Mouse (Mus musculus) cerebellum, adult 11 months (tissue): ENCODE measurements at regions not wholly inside any gene's neighbourhood (a gene's known extent, or its start where the extent isn't known, plus 50 kb on each side); places are given as distances from the start of the nearest gene placed in this dataset.

Experiments
- DNase-seq: peaks from one replicate; pipeline ENCODE4 v3.0.0; 2022

DNA sequence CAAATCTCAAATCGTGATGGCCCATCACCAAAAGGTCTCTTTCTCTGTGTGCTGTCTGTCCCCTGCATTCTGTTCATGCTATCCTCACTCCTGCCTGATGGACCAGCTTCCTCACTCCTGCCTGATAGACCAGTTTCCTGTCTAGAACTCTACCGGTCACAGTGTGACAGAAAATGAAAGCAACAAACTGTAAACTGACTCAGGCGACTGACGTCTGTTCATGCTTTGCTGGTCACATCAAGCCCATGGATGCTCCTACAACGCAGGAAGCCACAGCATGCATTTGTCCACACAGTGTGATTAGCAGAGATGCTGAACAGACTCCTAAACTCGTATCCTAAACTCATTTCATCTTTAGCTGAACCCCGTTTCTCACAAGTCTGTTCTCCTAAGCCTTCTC lies 227.3 kb upstream of the N4bp1 start:
- no peak for DNase-seq

DNA sequence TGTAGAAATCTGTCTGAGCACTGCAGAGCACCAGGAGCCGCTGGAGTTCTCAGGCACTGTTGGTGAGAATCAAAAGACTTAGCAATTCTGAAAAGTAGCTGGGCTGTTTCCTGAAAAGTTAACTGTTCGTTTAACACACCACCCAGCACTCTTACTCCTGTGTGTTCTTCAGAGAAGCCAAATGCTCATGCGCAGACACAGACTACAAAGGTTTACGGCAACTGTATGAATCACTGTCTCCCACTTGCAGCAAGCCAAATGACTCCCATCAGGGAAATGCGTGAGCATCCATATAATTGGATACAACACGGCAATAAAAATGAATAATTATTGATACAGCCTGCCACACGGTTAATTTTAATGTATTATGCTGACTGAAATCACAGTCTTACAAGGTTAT lies 220.0 kb upstream of the N4bp1 start:
- DNase-seq = no peak

DNA sequence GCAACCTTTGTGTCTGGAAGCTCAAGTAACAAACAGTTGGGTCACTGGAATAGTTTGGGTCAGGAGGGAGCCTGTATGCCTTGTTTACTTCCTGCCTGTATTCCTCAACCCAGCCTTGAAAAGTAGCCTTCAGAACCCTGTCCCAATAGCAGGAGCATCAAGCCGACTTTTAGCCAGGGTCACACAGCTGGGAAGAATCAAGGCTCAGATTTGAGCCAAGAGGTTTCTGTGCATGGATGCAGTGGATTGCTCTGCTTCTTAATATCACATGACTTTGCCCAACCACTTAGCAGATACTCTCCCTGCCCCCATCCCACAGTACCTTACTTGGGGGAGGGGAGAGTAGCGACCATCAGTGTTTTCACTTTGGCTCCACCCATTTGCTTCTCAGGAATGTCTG lies 210.2 kb upstream of the N4bp1 start:
- no peak for DNase-seq

DNA sequence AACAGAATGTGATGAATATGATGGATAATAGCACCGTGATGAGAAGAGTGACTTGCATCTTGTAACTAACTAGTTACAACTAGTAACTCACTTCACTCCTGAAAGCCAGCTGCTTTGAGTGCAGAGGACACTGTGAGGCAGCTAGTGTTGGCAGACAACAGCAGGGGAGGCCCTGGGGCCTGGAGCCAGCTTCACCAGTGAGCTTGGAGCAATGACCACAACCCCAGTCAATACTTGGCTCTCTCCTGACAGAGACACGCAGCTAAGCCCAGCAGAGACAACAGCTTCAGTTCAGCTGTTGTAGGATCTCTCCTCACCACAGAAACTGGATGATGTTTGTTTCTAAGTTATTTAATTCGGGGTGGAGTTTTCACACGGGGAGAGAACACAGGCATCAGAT lies 209.6 kb upstream of the N4bp1 start:
- DNase-seq = no peak

- no peak for DNase-seq
These were observed 208.7 kb upstream of the N4bp1 start for GRCm38 (mm10) chr8:87093716-87094115.

DNA sequence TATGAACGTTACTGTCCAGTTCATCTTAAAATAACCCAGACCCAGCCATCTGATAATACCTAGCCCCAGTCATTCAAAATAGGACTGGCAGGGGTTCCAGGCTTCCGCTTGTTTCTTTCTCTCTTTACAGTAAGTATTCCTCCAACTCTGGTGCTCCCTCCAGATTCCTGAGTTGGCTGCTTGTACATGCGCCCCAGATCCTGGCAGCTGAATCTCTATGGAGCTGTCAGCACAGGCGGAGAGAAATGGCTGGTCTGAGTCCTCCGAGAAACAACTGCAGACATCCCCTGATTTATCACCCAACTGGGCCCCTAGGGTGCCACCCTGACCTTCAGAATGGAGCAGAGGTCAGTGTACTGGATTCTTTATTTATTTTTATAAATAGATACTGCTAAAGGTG lies 208.0 kb upstream of the N4bp1 start:
- no peak for DNase-seq

DNA sequence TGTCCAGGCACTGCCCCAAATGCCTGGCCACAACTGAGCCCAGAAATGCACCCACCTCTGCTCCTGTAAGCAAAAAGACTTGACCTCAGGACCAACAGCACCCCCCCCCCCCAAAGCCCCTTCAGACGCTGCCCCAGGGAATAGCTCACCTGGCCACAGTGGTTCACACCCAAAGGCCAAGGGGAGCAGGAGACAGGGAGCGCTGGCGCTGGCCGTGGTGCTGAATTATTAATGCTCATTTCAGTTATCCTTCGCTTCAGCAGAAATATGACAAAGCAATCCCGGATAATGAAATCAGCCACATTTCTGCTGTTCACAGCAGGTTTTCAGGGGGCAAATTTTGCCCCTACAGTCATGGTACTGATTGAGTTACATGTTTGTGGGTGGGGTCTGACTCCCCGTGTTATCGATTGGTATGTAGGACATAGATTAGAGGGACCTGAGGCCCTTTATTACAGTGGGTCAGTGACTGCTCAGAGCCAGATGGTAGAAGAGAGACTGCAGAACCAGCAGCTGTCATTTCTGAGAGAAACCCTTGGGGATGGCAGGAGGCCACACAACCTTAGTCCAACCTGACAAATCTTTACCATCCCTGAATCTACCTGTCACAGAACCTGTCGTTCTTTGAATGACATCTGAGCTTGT lies 202.5 kb upstream of the N4bp1 start:
- DNase-seq = peak; percentile 44

DNA sequence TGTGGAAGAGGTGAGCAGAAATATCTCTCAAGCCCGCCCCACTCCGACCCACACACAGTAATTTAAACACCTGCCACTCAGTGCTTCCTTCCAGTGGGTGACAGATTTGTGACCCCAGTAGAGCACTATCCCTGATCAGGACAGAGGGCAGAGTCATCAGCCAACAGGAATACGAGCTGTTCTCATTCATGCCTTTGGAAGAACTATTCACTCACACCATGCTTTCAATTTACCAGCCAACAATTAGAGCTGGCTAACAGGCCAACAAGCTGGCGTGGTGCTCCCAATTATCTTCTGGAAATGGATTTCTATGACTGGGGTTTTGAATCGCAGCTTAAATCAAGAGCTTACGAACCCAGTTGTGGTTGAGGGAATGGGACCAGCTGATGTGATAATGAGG lies 193.2 kb upstream of the N4bp1 start:
- no peak for DNase-seq

DNA sequence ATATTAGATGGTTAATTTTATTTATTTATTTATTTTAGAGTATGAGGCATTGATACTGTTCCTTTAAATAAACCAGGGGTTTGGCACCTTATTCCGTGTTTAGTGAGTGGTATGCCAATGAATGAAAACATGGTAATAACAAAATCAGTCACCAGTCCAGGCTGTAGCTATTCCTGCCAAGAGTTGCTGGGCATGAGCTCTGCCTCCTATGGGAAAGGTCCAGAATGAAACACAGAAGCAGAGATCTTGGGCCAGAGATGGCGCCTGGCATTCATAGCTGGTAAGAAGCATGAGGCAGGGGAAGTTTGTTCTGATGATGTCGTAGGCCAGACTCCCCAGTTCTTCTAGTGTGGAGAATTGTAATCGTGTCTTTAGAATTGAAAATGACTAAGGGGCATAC lies 190.9 kb upstream of the N4bp1 start:
- DNase-seq = no peak

DNA sequence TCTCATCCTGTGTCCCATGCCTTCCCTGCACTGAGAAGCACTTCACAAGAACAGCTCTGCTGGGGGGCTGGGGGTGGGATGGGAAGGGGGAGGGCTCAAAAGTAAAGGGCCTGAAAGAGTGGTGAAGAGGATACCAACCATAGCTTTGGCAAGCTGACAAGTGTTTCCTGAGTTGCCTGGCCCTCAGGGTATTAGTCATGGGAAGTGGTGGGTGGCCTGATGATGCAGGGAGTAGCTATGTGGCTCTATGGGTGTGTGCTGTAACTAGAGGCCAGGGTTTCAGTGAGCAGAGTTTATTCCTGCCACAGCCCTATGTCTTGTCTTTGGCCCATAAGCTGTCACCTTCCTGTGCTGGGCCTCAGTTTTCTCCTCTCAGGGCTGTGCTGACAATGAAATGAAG lies 186.2 kb upstream of the N4bp1 start:
- no peak for DNase-seq

GRCm38 (mm10) chr8:87067106-87067505 lies 182.0 kb upstream of the N4bp1 start:
- no peak for DNase-seq

DNA sequence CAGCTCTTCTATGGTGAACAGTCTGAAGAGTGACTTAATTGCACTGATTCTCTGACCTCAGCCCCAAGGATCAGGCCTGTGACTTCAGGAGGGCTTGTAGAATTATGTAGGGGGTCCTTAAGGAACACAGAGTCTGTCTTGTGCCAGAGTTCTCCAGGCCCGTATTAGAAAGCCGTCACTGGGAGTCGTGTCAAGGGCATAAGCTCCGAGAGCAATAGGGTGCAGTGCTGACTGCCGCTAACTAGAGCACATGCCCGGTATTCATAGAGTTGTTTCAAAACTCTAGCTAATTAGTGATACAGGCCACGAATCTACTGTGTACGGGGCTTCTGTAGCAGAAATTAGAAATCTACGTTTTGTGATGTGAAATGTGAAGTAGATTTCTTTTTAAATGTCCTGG lies 179.7 kb upstream of the N4bp1 start:
- DNase-seq = no peak

DNA sequence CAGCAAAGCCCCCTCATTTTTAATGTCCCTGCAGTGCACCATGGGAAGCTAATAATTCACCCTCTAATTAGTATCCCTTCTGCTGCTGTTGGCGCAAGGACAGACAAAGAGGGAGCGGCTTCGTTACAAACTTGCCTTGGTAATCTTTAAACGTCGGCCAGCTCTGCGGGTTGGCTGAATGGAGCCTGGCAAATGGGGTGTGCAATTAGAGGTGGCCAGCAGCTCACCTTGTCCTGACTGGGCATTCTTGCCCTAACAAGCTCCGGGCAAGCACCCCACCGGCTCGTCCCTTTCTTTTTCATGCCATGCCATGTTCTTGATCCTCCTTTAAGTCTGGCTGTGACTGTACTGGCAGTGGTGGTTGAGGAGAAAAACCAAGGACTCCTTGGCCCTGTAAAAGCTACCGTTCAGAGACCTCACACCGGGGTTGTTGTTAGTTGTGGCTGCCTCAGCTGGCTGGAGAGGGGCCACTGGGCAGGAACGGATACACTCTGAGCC lies 179.2 kb upstream of the N4bp1 start:
- peak; percentile 16 for DNase-seq

GRCm38 (mm10) chr8:87063588-87063987 lies 178.5 kb upstream of the N4bp1 start:
- no peak for DNase-seq

DNA sequence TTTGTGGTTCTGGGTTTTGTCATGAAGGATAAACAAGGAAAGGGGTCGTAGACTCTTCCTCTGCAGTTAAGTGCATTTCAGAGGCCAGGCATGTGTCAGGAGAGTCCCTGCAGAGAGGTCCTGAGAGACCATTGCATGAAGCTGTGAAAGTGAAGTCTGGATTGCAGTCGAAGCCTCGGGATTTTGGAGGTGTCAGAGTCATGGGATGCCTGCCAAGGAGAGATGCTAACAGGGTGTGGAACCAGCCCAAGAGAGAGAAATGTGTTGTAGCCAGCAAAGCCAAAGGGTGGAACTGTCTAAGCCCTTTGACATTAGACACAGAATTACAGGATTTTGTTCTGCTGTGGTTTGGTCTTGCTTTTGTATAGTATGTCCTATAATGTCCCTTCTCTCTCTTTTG lies 164.7 kb upstream of the N4bp1 start:
- peak; percentile 46 for DNase-seq

DNA sequence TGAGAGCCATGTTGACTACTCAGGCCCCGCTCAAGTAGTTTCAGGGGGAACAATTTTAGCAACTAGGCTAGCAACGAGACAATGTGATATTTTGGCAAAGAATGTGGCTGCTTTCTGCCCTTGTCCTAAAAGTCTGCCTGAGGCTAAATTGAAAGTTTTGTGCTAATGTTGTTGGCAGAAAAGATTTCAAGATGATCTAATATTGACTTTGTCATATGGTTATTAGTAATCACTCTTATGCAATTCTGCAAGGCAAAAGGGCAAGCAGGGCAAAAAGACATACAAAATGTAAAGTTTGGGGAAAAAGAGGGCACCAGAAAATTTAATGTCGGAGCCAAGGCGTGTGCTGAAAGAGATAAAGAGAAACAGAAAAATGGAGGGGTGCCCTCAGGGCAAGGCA lies 164.1 kb upstream of the N4bp1 start:
- DNase-seq = no peak

DNA sequence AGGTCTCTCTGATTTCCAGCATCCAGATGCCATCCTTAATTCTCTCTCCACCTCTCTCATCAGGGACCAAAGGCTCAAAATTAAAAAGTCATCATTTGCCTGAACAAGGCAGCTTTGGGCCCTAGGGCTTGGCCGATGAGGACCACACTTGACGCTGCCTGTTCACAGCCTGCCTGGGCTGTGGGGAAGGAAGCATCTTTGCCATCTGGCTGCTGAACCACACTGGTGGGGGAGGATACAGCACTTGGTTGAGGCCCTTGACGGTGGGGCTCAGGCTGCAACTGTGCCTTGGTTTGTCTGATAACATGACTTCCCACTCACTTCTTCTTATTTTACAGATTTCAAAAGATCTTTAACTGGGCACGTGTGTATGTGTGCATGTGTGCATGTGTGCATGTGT lies 161.5 kb upstream of the N4bp1 start:
- no peak for DNase-seq

- no peak for DNase-seq
These were observed 158.0 kb upstream of the N4bp1 start for GRCm38 (mm10) chr8:87043016-87043415.

GRCm38 (mm10) chr8:87037620-87038380 lies 152.7 kb upstream of the N4bp1 start:
- DNase-seq = peak; percentile 31

DNA sequence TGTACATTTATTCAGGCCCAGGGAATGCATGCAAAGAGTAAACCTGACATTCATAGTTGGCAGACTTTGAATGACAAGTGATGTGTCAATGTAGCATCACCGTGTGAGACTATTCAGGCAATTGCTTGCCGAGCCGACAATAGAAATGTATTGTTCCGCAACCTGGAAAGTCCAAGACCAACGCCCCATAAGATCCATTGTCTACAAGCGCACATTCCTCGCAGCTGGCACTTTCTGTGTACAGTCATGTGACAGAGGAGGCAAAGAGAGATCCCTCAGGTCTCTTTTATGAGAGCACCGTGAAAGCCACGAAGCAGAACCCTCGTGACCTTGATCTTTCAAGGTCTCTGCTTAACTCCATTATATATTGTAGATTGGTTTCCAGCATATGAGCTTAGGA lies 150.9 kb upstream of the N4bp1 start:
- DNase-seq = no peak

DNA sequence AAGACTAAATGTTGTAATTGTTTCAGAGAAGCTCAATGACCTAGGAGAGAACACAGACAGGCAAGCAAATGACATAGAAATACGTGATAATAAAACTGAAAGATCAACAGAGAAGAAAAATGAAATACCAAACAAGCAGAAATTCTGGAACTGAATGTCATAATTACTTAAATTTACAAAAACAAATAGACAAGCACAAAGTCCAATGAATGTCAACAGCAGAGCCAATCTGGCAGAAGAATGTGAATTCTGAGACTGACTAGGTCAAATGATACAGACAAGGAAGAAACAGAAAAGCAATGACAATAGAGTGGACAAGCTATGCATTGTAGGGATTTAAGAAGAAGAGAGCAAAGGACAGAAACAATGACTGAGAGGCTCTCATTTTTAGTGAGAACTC lies 143.1 kb upstream of the N4bp1 start:
- DNase-seq = no peak

GRCm38 (mm10) chr8:87025946-87026345 lies 140.9 kb upstream of the N4bp1 start:
- no peak for DNase-seq

DNA sequence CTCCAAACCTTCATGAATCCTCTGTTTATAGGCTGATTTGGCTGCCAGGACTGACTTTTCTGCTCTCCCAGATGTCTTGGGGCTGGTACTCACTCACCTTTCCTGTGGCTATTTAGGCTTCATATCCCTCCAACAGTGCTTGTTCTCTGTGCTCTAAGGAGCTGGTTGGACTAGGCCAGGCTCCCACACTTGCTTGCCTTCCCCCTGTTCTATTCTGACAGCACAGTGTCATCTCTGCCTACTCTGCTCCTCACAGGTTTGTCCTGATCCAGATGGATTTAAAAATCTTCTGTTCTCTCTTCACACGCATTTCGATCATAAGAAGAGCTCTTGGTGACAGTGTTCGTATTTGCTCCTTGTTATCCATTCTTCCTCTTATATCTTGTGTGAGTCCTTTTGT lies 134.7 kb upstream of the N4bp1 start:
- DNase-seq = no peak

GRCm38 (mm10) chr8:86975546-86975945 lies 90.5 kb upstream of the N4bp1 start:
- no peak for DNase-seq

DNA sequence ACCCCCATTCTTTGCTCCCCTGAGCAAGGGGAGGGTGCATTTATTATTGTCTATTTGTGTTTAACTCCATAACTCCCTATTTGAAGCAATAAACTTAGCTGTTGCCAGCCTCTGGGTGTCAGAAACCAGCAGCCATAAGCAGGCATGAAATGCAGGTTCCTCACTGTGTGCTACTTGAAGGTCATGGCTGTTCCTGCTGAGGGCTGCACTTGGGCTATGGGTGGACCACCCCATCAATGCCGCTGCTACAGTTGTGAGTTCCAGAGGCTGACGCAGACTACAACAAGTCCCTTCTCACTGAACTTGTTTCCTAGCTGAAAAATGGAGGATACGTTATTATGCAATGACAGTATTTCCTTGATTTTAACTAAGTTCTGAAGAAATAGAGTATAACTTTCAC lies 86.7 kb upstream of the N4bp1 start:
- no peak for DNase-seq
